Mouse (Mus musculus) midbrain, embryonic 14.5 days (tissue): ENCODE data around the gene Cygb. TPM values are rescaled to one million over a fixed set of nuclear protein-coding genes. Genes with fewer than 3 reads are reported as not detected.

Experiments
- ATAC-seq: fragments of 200-750 bp; cut with Nextera tagmentation; 2 replicates; pipeline ENCODE4 v1.8.0; 2017; ENCODE audit warnings: moderate number of reproducible peaks, moderate library complexity; ENCODE audit not compliant: low FRiP score, low TSS enrichment
- DNase-seq: peaks from one replicate; pipeline ENCODE4 v3.0.0-alpha.2; 2015
- H3K27ac ChIP-seq: fragments of 300-500 bp; sonication (generic); replicated peaks from 2 replicates; pipeline ENCODE4 v1.5.1; 2014; ENCODE audit warnings: mild to moderate bottlenecking, low read depth, low read length, moderate library complexity
- H3K27me3 ChIP-seq: fragments of 300-500 bp; sonication (generic); 2 replicates; pipeline ENCODE4 v1.6.1; 2014; ENCODE audit warnings: low read length, control low read depth, mixed read lengths; ENCODE audit not compliant: control insufficient read depth, insufficient read depth
- H3K36me3 ChIP-seq: fragments of 300-500 bp; sonication (generic); 2 replicates; pipeline ENCODE4 v1.6.1; 2014; ENCODE audit warnings: low read length, control low read depth; ENCODE audit not compliant: control insufficient read depth, insufficient read depth
- H3K4me1 ChIP-seq: fragments of 300-500 bp; sonication (generic); 2 replicates; pipeline ENCODE4 v1.6.1; 2014; ENCODE audit warnings: mild to moderate bottlenecking, antibody characterized with exemption, low read length, control low read depth; ENCODE audit not compliant: control insufficient read depth, insufficient read depth
- H3K4me2 ChIP-seq: fragments of 300-500 bp; sonication (generic); 2 replicates; pipeline ENCODE4 v1.6.1; 2014; ENCODE audit warnings: mild to moderate bottlenecking, low read length, moderate library complexity
- H3K4me3 ChIP-seq: fragments of 300-500 bp; sonication (generic); replicated peaks from 2 replicates; pipeline ENCODE4 v1.5.1; 2014; ENCODE audit warnings: low read depth, low read length
- H3K9ac ChIP-seq: fragments of 300-500 bp; sonication (generic); replicated peaks from 2 replicates; pipeline ENCODE4 v1.6.1; 2014; ENCODE audit warnings: mild to moderate bottlenecking, low read length, moderate library complexity
- H3K9me3 ChIP-seq: fragments of 300-500 bp; sonication (generic); 2 replicates; pipeline ENCODE4 v1.6.1; 2016; ENCODE audit warnings: low read length, control low read depth, mixed read lengths; ENCODE audit not compliant: control insufficient read depth
- WGBS: fragments of 180-500 bp; shearing (Covaris S2); extraction: QIAGEN DNeasy Blood & Tissue Kit; methylation state at CpG from one replicate; pipeline ENCODE4 v1.1.7; 2014; 5-methylcytosine and 5-hydroxymethylcytosine counted together
- polyA plus RNA-seq: library from polyadenylated mRNA; unstranded; fragments of >200 nt; fragmentation: Nextera tagmentation; extraction: Ambion mirVana; gene quantifications from 2 replicates; pipeline ENCODE4 v1.2.1, GENCODE M21; 2014

Gene Cygb
- polyA plus RNA-seq, 1 experiment from 2014 or later = 19.1 TPM

DNA sequence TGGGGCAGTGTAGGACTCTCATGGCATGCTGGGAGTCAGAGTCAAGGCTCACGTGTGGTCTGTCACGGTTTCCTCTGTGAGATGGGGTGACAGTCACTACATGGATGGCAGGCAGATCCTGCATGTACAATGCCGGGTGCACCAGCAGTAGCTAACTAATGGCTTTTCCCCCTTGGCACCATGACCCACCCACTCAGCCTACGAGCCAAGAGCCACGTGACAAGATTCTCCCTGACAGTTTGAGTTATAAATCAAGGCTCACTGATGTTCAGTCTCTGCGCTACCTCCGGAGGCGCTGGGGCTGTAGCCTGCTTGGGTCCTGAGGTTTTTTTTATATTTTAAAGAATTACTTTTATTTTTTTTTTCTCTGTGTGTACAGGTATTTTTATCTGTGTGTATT lies 34.6 kb downstream of the Cygb start:
- no peak overlapping the region for H3K9ac ChIP-seq
- H3K4me3 ChIP-seq = no peak overlapping the region
- H3K4me2 ChIP-seq = no peak overlapping the region
- DNase-seq (no peak), ATAC-seq (no peak)
- no peak overlapping the region for H3K27ac ChIP-seq
- peaks cover 5% of the 10 kb centered on the region; the same call in 1 of the 2 replicates for H3K4me1 ChIP-seq
- H3K9me3 ChIP-seq = no peaks in the 10 kb centered on the region
- H3K36me3 ChIP-seq = no peaks in the 10 kb centered on the region
- 85% methylated on average over 8 of the region's 8 CpGs for WGBS
- H3K27me3 ChIP-seq = peaks cover 14% of the 10 kb centered on the region

DNA sequence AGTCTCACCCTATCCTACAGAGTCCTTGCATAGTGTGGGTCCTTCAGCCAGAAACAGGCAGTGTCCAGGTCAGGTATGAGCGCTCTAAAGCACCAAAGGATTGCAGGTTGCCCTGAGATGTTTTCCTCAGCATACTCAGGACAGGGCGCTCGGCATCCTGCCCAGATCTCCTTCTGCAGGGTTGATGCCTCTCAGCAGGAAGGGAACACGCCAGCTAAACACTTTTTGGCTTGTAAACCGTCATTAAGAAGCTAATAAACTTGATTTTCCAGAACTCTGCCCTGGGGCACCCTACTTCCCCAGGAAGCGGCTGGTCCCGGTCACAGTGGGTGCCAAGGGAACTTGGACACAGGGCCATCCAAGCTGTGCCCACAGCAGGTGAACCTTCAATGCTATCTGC lies 35.0 kb downstream of the Cygb start:
- WGBS = 87% methylated on average over 7 of the region's 7 CpGs
- ATAC-seq (no peak), DNase-seq (no peak)

GRCm38 (mm10) chr11:116618666-116619065 lies 35.4 kb downstream of the Cygb start:
- Histone ChIP-seq H3K9me3 (no peaks in the 10 kb centered on the region), H3K4me3 (no peak overlapping the region), H3K27me3 (peaks cover 5% of the 10 kb centered on the region; the same call in 1 of the 2 replicates), H3K4me1 (no peaks in the 10 kb centered on the region; the same call in 1 of the 2 replicates), H3K36me3 (no peaks in the 10 kb centered on the region), H3K4me2 (no peak overlapping the region), H3K27ac (no peak overlapping the region), H3K9ac (no peak overlapping the region)
- ATAC-seq = no peak
- DNase-seq = no peak
- 92% methylated on average over 7 of the region's 7 CpGs for WGBS

More for the DNA sequence above, 35.0 kb downstream of the Cygb start:
- Histone ChIP-seq H3K27me3 (peaks cover 10% of the 10 kb centered on the region; the same call in 1 of the 2 replicates), H3K4me2 (no peak overlapping the region), H3K36me3 (no peaks in the 10 kb centered on the region), H3K9ac (no peak overlapping the region), H3K27ac (no peak overlapping the region), H3K9me3 (no peaks in the 10 kb centered on the region), H3K4me1 (peaks cover 5% of the 10 kb centered on the region; the same call in 1 of the 2 replicates), H3K4me3 (no peak overlapping the region)

DNA sequence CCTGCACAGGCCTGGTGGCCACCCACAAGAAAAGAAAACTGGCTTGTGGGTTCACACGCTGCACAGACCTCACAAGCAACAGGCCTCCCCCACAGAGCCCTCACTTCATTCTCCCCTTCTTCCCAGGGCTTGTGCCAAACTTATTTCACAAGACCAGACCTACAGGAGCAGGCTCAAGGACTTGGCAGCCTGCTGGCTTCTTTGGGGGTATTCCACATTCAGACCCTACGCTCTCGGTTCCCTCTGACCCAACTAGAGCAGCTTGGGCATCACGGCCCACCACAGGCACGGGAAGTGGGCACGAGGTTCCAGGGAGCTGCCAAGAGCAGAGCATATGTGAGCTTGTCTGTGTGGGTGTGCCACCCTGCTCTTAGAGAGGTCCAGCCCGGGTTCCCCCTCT lies 36.5 kb downstream of the Cygb start:
- no peaks in the 10 kb centered on the region for H3K4me1 ChIP-seq
- H3K9ac ChIP-seq = no peak overlapping the region
- ATAC-seq (no peak), DNase-seq (no peak)
- no peak overlapping the region for H3K4me3 ChIP-seq
- no peaks in the 10 kb centered on the region for H3K27me3 ChIP-seq
- 84% methylated on average over 7 of the region's 7 CpGs for WGBS
- H3K9me3 ChIP-seq = no peaks in the 10 kb centered on the region
- no peaks in the 10 kb centered on the region for H3K36me3 ChIP-seq
- H3K4me2 ChIP-seq = no peak overlapping the region
- no peak overlapping the region for H3K27ac ChIP-seq

DNA sequence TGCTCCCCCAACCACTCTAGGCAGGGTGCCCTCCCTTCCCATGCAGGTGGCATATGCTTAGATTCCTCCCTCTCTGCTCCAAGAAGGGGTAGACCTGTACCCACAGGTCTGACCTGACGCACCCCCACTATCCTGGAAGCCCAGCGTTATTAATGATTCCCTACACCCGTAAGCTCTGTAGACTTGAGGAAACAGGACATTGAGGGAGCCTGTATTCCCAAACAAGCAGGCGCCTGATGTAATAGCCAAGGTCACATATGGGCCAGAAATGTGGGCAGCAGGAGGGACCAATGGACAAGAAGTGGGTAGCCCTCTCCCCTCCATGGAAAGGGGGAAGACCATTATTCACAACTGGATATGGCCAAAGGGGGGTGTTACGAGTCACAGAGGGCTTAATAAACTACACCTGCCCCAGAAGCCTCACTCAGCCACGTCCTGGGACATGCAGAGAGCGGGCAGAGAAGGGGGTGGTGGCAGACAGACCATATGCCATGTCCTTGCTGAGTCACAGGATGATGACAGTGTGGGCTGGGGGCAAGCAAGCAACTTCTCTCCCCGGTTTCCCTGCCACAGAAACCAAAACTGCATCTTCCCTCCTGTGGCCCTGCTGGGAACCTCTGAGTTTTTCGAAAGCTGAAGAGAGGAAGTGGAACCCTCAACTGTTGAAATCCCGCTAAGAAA lies 37.5 kb downstream of the Cygb start:
- H3K9ac ChIP-seq = no peak overlapping the region
- no peak overlapping the region for H3K4me3 ChIP-seq
- no peaks in the 10 kb centered on the region for H3K4me1 ChIP-seq
- WGBS = 83% methylated on average over 10 of the region's 10 CpGs
- no peak overlapping the region for H3K27ac ChIP-seq
- DNase-seq = no peak
- H3K9me3 ChIP-seq = no peaks in the 10 kb centered on the region
- H3K27me3 ChIP-seq = no peaks in the 10 kb centered on the region
- ATAC-seq = no peak
- H3K36me3 ChIP-seq = no peaks in the 10 kb centered on the region
- H3K4me2 ChIP-seq = no peak overlapping the region

- Histone ChIP-seq H3K27me3 (no peaks in the 10 kb centered on the region), H3K9me3 (no peaks in the 10 kb centered on the region), H3K4me2 (no peak overlapping the region), H3K4me1 (no peaks in the 10 kb centered on the region), H3K9ac (no peak overlapping the region), H3K4me3 (no peak overlapping the region), H3K36me3 (no peaks in the 10 kb centered on the region), H3K27ac (no peak overlapping the region)
- ATAC-seq = no peak
- no peak for DNase-seq
- whole genome bisulfite sequencing = 54% methylated on average over 15 of the region's 15 CpGs
These were observed 38.2 kb downstream of the Cygb start for GRCm38 (mm10) chr11:116615735-116616437.

DNA sequence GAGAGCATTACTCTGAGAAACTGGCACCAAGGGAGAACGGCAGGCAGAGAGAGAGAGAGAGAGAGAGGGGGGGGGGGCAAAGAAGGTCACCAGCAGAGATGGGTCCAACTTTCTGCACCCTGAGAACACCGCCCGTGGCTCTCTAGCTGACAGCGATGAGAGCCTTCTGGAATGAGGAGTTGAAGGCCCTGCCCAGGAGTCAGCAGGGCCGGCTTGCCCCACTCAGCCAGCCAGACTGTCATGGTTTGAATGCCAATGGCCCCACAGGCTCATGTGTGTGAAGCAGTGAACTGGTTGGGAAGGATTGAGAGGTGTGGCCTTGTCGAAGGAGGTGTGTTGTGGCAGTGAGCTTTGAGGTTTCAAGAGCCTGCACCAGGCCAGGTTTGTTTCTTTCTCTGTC lies 40.9 kb downstream of the Cygb start:
- no peaks in the 10 kb centered on the region for H3K4me1 ChIP-seq
- H3K4me3 ChIP-seq = no peak overlapping the region
- H3K36me3 ChIP-seq = no peaks in the 10 kb centered on the region
- ATAC-seq = no peak
- no peak overlapping the region for H3K9ac ChIP-seq
- DNase-seq = no peak
- H3K4me2 ChIP-seq = no peak overlapping the region
- 93% methylated on average over 6 of the region's 6 CpGs for WGBS
- no peaks in the 10 kb centered on the region for H3K27me3 ChIP-seq
- H3K27ac ChIP-seq = no peak overlapping the region
- H3K9me3 ChIP-seq = no peaks in the 10 kb centered on the region

- H3K4me3 ChIP-seq = no peak overlapping the region
- no peaks in the 10 kb centered on the region for H3K4me1 ChIP-seq
- no peaks in the 10 kb centered on the region for H3K9me3 ChIP-seq
- H3K27me3 ChIP-seq = no peaks in the 10 kb centered on the region
- WGBS = 95% methylated on average over 1 of the region's 1 CpGs
- no peak for DNase-seq
- no peak for ATAC-seq
- H3K9ac ChIP-seq = no peak overlapping the region
- no peak overlapping the region for H3K4me2 ChIP-seq
- no peak overlapping the region for H3K27ac ChIP-seq
- no peaks in the 10 kb centered on the region for H3K36me3 ChIP-seq
These were observed 41.6 kb downstream of the Cygb start for GRCm38 (mm10) chr11:116612554-116612953.

DNA sequence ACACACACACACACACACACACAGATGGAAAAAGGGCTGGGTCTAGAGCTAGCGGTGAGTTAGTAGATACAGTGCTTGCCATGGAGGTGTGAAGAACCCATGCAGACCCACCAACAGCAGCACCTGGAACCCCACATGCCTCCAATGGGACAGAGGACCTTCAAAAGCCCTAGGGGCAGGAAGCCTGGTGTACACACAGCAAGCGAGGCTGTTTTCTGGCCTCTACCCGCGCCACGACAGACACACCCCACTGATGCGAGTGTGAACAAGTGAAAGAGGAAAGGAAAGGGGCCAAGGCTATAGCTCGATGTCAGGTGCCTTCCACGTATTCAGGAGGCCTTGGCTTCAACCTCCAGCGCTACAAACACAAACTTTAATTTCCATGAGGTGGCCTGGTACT lies 42.2 kb downstream of the Cygb start:
- no peaks in the 10 kb centered on the region for H3K27me3 ChIP-seq
- DNase-seq (no peak), ATAC-seq (no peak)
- no peaks in the 10 kb centered on the region for H3K9me3 ChIP-seq
- H3K27ac ChIP-seq = no peak overlapping the region
- no peak overlapping the region for H3K9ac ChIP-seq
- H3K4me2 ChIP-seq = no peak overlapping the region
- H3K36me3 ChIP-seq = no peaks in the 10 kb centered on the region
- H3K4me1 ChIP-seq = no peaks in the 10 kb centered on the region
- no peak overlapping the region for H3K4me3 ChIP-seq
- WGBS = 94% methylated on average over 9 of the region's 9 CpGs
